Mouse (Mus musculus): ENCODE data around the gene H2-Q6. TPM values are rescaled to one million over a fixed set of nuclear protein-coding genes. Genes with fewer than 3 reads are reported as not detected.

The H2-Q6 gene
- 1.5 and 1.7 TPM in 2 replicates for polyA plus RNA-seq (2021; fragmentation: Nextera tagmentation)
- long read RNA-seq, experiment 1, partial matches to known transcripts = 1 of 3 reads
- long read RNA-seq, experiment 1, other reads (novel, unspliced or antisense) = 2 of 3 reads
- long read RNA-seq, experiment 2, partial matches to known transcripts = 0 of 3 reads
- long read RNA-seq, experiment 2, other reads (novel, unspliced or antisense) = 2 of 3 reads

GRCm38 (mm10) chr17:35424624-35425416 is at the start of gene H2-Q6:
H2-Q6 (plus strand) TSS chr17:35424850.

DNA sequence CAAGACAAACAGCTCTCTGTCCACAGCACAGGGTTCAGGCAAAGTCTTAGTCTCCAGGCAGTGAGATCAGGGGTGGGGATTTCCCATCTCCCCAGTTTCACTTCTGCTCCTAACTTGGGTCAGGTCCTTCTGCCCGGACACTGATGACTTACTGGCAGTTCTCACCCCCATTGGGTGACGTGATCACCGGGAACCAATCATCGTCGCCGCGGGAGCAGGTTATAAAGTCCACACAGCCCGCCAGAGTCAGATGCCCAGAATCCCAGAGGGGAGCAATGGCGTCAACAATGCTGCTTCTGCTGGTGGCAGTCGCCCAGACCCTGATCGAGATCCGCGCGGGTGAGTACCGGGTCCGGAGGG is 45.3 kb upstream of the H2-Q6 start, which contains the start of gene H2-Q4:
Gene H2-Q4, plus strand, starts transcription at position 249 of the 360 bp plus-strand sequence.

DNA sequence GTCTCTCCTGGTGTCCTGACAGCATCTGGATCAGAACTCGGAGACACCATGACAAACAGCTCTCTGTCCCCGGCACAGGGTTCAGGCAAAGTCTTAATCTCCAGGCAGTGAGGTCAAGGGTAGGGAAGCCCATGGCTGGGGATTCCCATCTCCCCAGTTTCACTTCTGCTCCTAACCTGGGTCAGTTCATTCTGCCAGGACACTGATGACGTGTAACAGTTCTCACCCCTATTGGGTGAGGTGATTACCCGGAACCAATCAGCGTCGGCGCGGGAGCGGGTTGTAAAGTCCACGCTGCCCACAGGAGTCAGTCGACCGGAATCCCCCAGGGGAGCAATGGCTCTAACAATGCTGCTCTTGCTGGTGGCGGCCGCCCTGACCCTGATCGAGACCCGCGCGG is 14.2 kb downstream of the H2-Q6 start, which contains the start of gene H2-Q7:
Gene H2-Q7, plus strand, starts transcription at position 271 of the 400 bp plus-strand sequence.

GRCm38 (mm10) chr17:35469842-35470751 is 45.4 kb downstream of the H2-Q6 start, which contains the start of gene H2-Q10:
H2-Q10 (plus strand) TSS chr17:35470089.

Other genes starting within 250 kb of the H2-Q6 start
- gene Aif1, start 248.8 kb upstream of the H2-Q6 start, polyA plus RNA-seq (2021; fragmentation: Nextera tagmentation) = 32.2 and 36.1 TPM in 2 replicates
- 26.1 and 36.8 TPM in 2 replicates for gene Lst1, start 236.4 kb upstream of the H2-Q6 start, polyA plus RNA-seq (2021; fragmentation: Nextera tagmentation)
- 0.48 and 0.93 TPM in 2 replicates for gene Ltb, start 230.4 kb upstream of the H2-Q6 start, polyA plus RNA-seq (2021; fragmentation: Nextera tagmentation)
- gene Tnf, start 222.8 kb upstream of the H2-Q6 start, polyA plus RNA-seq (2021; fragmentation: Nextera tagmentation) = not detected in 2 replicates
- 0.15 TPM in 1 of 2 replicates, not detected in the other for gene Lta, start 219.5 kb upstream of the H2-Q6 start, polyA plus RNA-seq (2021; fragmentation: Nextera tagmentation)
- not detected in 2 replicates for gene Gm16181, start 204.0 kb upstream of the H2-Q6 start, polyA plus RNA-seq (2021; fragmentation: Nextera tagmentation)
- gene Atp6v1g2, start 191.2 kb upstream of the H2-Q6 start, polyA plus RNA-seq (2021; fragmentation: Nextera tagmentation) = 636 and 753 TPM in 2 replicates
- gene Nfkbil1, start 189.1 kb upstream of the H2-Q6 start, polyA plus RNA-seq (2021; fragmentation: Nextera tagmentation) = 8.9 and 9.3 TPM in 2 replicates
- 165 and 169 TPM in 2 replicates for gene Ddx39b, start 183.1 kb upstream of the H2-Q6 start, polyA plus RNA-seq (2021; fragmentation: Nextera tagmentation)
- gene H2-D1, start 162.1 kb upstream of the H2-Q6 start, polyA plus RNA-seq (2021; fragmentation: Nextera tagmentation) = 62.8 and 80.2 TPM in 2 replicates
- gene H2-Q1, start 104.4 kb upstream of the H2-Q6 start, polyA plus RNA-seq (2021; fragmentation: Nextera tagmentation) = 0.44 and 0.75 TPM in 2 replicates
- gene H2-Q2, start 82.6 kb upstream of the H2-Q6 start, polyA plus RNA-seq (2021; fragmentation: Nextera tagmentation) = 0.49 and 0.67 TPM in 2 replicates
- gene H2-Q4, start 45.2 kb upstream of the H2-Q6 start, polyA plus RNA-seq (2021; fragmentation: Nextera tagmentation) = 0.29 TPM in 1 of 2 replicates, not detected in the other
- 2.5 and 3.5 TPM in 2 replicates for gene H2-Q7, start 14.3 kb downstream of the H2-Q6 start, polyA plus RNA-seq (2021; fragmentation: Nextera tagmentation)
- gene H2-Q10, start 45.2 kb downstream of the H2-Q6 start, polyA plus RNA-seq (2021; fragmentation: Nextera tagmentation) = 0.18 and 0.22 TPM in 2 replicates
- not detected in 2 replicates for gene Pou5f1, start 81.2 kb downstream of the H2-Q6 start, polyA plus RNA-seq (2021; fragmentation: Nextera tagmentation)
- 12.5 and 13.0 TPM in 2 replicates for gene Tcf19, start 92.0 kb downstream of the H2-Q6 start, polyA plus RNA-seq (2021; fragmentation: Nextera tagmentation)
- gene Cchcr1, start 92.2 kb downstream of the H2-Q6 start, polyA plus RNA-seq (2021; fragmentation: Nextera tagmentation) = 1.8 and 2.2 TPM in 2 replicates
- gene Psors1c2, start 108.4 kb downstream of the H2-Q6 start, polyA plus RNA-seq (2021; fragmentation: Nextera tagmentation) = not detected in 2 replicates
- gene Cdsn, start 127.3 kb downstream of the H2-Q6 start, polyA plus RNA-seq (2021; fragmentation: Nextera tagmentation) = 1.3 and 1.6 TPM in 2 replicates
- not detected in 2 replicates for gene 2300002M23Rik, start 142.6 kb downstream of the H2-Q6 start, polyA plus RNA-seq (2021; fragmentation: Nextera tagmentation)
- not detected in 2 replicates for gene Sfta2, start 176.7 kb downstream of the H2-Q6 start, polyA plus RNA-seq (2021; fragmentation: Nextera tagmentation)
- gene Gm9573, start 201.8 kb downstream of the H2-Q6 start, polyA plus RNA-seq (2021; fragmentation: Nextera tagmentation) = not detected in 2 replicates
- gene Mucl3, start 218.8 kb downstream of the H2-Q6 start, polyA plus RNA-seq (2021; fragmentation: Nextera tagmentation) = not detected in 2 replicates
- gene Vars2, start 242.7 kb downstream of the H2-Q6 start, polyA plus RNA-seq (2021; fragmentation: Nextera tagmentation) = 4.2 and 4.4 TPM in 2 replicates
- gene Gtf2h4, start 248.9 kb downstream of the H2-Q6 start, polyA plus RNA-seq (2021; fragmentation: Nextera tagmentation) = 25.0 and 27.8 TPM in 2 replicates